Mouse (Mus musculus) CH12.LX (cell line): ENCODE results near the gene Kirrel2. TPM values are rescaled to one million over a fixed set of nuclear protein-coding genes. Genes with fewer than 3 reads are reported as not detected.

Source experiments
- DNase-seq: peaks from one replicate; pipeline ENCODE4 v3.0.0-alpha.2; 2013; ENCODE audit errors: extremely low read depth
- H3K27ac ChIP-seq: 2 replicates; pipeline ENCODE4 v1.5.1; 2012; ENCODE audit warnings: low read depth, mild to moderate bottlenecking, control low read depth, moderate library complexity; ENCODE audit not compliant: insufficient read depth
- H3K27me3 ChIP-seq: replicated peaks from 2 replicates; pipeline ENCODE3; 2012; ENCODE audit warnings: inconsistent platforms
- H3K36me3 ChIP-seq, 2 experiments: replicated peaks in 1 of 2; 2 replicates each; pipeline versions ENCODE3 to v1.6.1; 2012; ENCODE audit warnings: inconsistent platforms in 1 of 2, low read length in 1 of 2, mild to moderate bottlenecking in 1 of 2, mixed read lengths in 1 of 2, moderate library complexity in 1 of 2; ENCODE audit not compliant: control insufficient read depth in 1 of 2, insufficient read depth in 1 of 2
- H3K4me1 ChIP-seq, 2 experiments: 2 replicates each; pipeline ENCODE4 v1.6.1; 2012; ENCODE audit warnings: inconsistent platforms in 1 of 2, moderate library complexity in 1 of 2; ENCODE audit not compliant: insufficient read depth in 2 of 2, control insufficient read depth in 1 of 2
- H3K4me2 ChIP-seq: 2 replicates; pipeline ENCODE4 v1.6.1; 2012; ENCODE audit warnings: low read depth, mild to moderate bottlenecking, control low read depth; ENCODE audit not compliant: poor library complexity, insufficient read depth, severe bottlenecking
- H3K4me3 ChIP-seq, 3 experiments: fragments of 150-350 bp in 1 of 3; sonication (generic) in 1 of 3; replicated peaks in 1 of 3; 2 replicates each; pipeline versions ENCODE3 to v1.5.1; 2011 to 2012; ENCODE audit warnings: low read depth in 2 of 3, low read length in 2 of 3, mild to moderate bottlenecking in 2 of 3, moderate library complexity in 2 of 3, control low read depth in 1 of 3, improper control_type of control experiment in 1 of 3, inconsistent platforms in 1 of 3, mixed read lengths in 1 of 3; ENCODE audit not compliant: poor library complexity in 1 of 3
- H3K79me2 ChIP-seq: replicated peaks from 2 replicates; pipeline ENCODE4 v1.6.1; 2012; ENCODE audit warnings: mild to moderate bottlenecking, moderate library complexity; ENCODE audit not compliant: control insufficient read depth, poor library complexity, insufficient read depth, severe bottlenecking; ENCODE audit errors: extremely low read depth
- H3K9ac ChIP-seq: 2 replicates; pipeline ENCODE4 v1.6.1; 2012; ENCODE audit warnings: low read depth, mild to moderate bottlenecking, control low read depth, moderate library complexity; ENCODE audit not compliant: insufficient read depth
- H3K9me3 ChIP-seq: replicated peaks from 2 replicates; pipeline ENCODE3; 2012; ENCODE audit warnings: low read length, inconsistent platforms, mixed read lengths
- CHD1 ChIP-seq: IDR thresholded peaks from 2 replicates; pipeline ENCODE4 v1.6.1; 2012; ENCODE audit warnings: low read depth, low read length, improper control_type of control experiment, inconsistent platforms
- CTCF ChIP-seq, 2 experiments: IDR thresholded peaks in 1 of 2; conservative IDR thresholded peaks in 1 of 2; 2 replicates each; pipeline ENCODE4 v1.5.1; 2011 to 2012; ENCODE audit warnings: low read depth in 2 of 2, low read length in 2 of 2, improper control_type of control experiment in 1 of 2, inconsistent platforms in 1 of 2, mild to moderate bottlenecking in 1 of 2, moderate library complexity in 1 of 2
- E2F4 ChIP-seq: IDR thresholded peaks from 2 replicates; pipeline ENCODE4 v1.6.1; 2011; ENCODE audit warnings: low read depth, low read length, improper control_type of control experiment; ENCODE audit not compliant: insufficient replicate concordance
- ETS1 ChIP-seq: conservative IDR thresholded peaks from 2 replicates; pipeline ENCODE4 v1.6.1; 2012; ENCODE audit warnings: low read depth, mild to moderate bottlenecking, inconsistent platforms, low read length, improper control_type of control experiment, moderate library complexity
- JUN ChIP-seq: IDR thresholded peaks from 2 replicates; pipeline ENCODE4 v1.6.1; 2011; ENCODE audit warnings: low read depth, mild to moderate bottlenecking, low read length, improper control_type of control experiment, moderate library complexity; ENCODE audit not compliant: insufficient read depth
- JUND ChIP-seq: conservative IDR thresholded peaks from 2 replicates; pipeline ENCODE4 v1.6.1; 2011; ENCODE audit warnings: low read depth, low read length, improper control_type of control experiment
- KAT2A ChIP-seq: IDR thresholded peaks from 2 replicates; pipeline ENCODE4 v1.6.1; 2012; ENCODE audit warnings: low read length, improper control_type of control experiment, inconsistent platforms; ENCODE audit not compliant: insufficient replicate concordance
- MAFK ChIP-seq: IDR thresholded peaks from 2 replicates; pipeline ENCODE4 v1.6.1; 2011; ENCODE audit warnings: low read length, improper control_type of control experiment; ENCODE audit not compliant: insufficient replicate concordance
- MAX ChIP-seq: IDR thresholded peaks from 2 replicates; pipeline ENCODE4 v1.6.1; 2011; ENCODE audit warnings: low read length, improper control_type of control experiment
- MAZ ChIP-seq: IDR thresholded peaks from 2 replicates; pipeline ENCODE4 v1.6.1; 2012; ENCODE audit warnings: low read depth, mild to moderate bottlenecking, inconsistent platforms, low read length, improper control_type of control experiment, moderate library complexity
- MEF2A ChIP-seq: IDR thresholded peaks from 2 replicates; pipeline ENCODE4 v1.6.1; 2014; ENCODE audit warnings: low read depth, mild to moderate bottlenecking, inconsistent platforms, low read length, improper control_type of control experiment, borderline replicate concordance
- MYC ChIP-seq: IDR thresholded peaks from 2 replicates; pipeline ENCODE4 v1.6.1; 2011; ENCODE audit warnings: low read depth, mild to moderate bottlenecking, improper control_type of control experiment, low read length
- NELFE ChIP-seq: IDR thresholded peaks from 2 replicates; pipeline ENCODE4 v1.6.1; 2011; ENCODE audit warnings: low read depth, low read length, improper control_type of control experiment
- NRF1 ChIP-seq: IDR thresholded peaks from 2 replicates; pipeline ENCODE4 v1.6.1; 2014; ENCODE audit warnings: low read depth, mild to moderate bottlenecking, inconsistent platforms, low read length, improper control_type of control experiment, moderate library complexity
- PAX5 ChIP-seq: IDR thresholded peaks from 2 replicates; pipeline ENCODE4 v1.6.1; 2012; ENCODE audit warnings: low read length, inconsistent platforms, mixed read lengths
- POLR2AphosphoS2 ChIP-seq: IDR thresholded peaks from 2 replicates; pipeline ENCODE4 v1.6.1; 2011; ENCODE audit warnings: low read depth, low read length, improper control_type of control experiment
- SIN3A ChIP-seq: IDR thresholded peaks from 2 replicates; pipeline ENCODE4 v1.6.1; 2012; ENCODE audit warnings: low read length, improper control_type of control experiment, inconsistent platforms
- TBP ChIP-seq: conservative IDR thresholded peaks from 2 replicates; pipeline ENCODE4 v1.6.1; 2011; ENCODE audit warnings: low read depth, low read length, improper control_type of control experiment
- UBTF ChIP-seq: IDR thresholded peaks from 2 replicates; pipeline ENCODE4 v1.6.1; 2012; ENCODE audit warnings: low read depth, mild to moderate bottlenecking, inconsistent platforms, low read length, improper control_type of control experiment, moderate library complexity
- USF1 ChIP-seq: IDR thresholded peaks from 2 replicates; pipeline ENCODE4 v1.6.1; 2014; ENCODE audit warnings: low read depth, mild to moderate bottlenecking, inconsistent platforms, low read length, improper control_type of control experiment
- ZKSCAN1 ChIP-seq: IDR thresholded peaks from 2 replicates; pipeline ENCODE4 v1.6.1; 2012; ENCODE audit warnings: low read depth, inconsistent platforms, low read length, improper control_type of control experiment, borderline replicate concordance
- ZMIZ1 ChIP-seq: IDR thresholded peaks from 2 replicates; pipeline ENCODE4 v1.6.1; 2012; ENCODE audit warnings: low read depth, mild to moderate bottlenecking, inconsistent platforms, low read length, improper control_type of control experiment
- dilution Hi-C: fragments of 300-500 bp; cut with MboI; formaldehyde crosslinking; loops from 2 replicates; pipeline ENCODE4 v1.14.3; 2020; ENCODE audit warnings: low sequenced_read_pairs; ENCODE audit not compliant: extremely low pct_unique_long_range_greater_than_20kb, extremely low pct_ligation_motif_present
- in situ Hi-C: fragments of 300-500 bp; cut with MboI; formaldehyde crosslinking; loops from 3 replicates; pipeline ENCODE4 v1.14.3; 2019; ENCODE audit warnings: low sequenced_read_pairs, low pct_ligation_motif_present, low pct_unique_long_range_greater_than_20kb, mixed read lengths
- polyA plus RNA-seq: library from polyadenylated mRNA; unstranded; fragments of >175 nt; gene quantifications from 2 replicates; pipeline ENCODE4 v1.2.1, GENCODE M21; 2012; ENCODE audit warnings: low read depth; ENCODE audit not compliant: insufficient read length
- total RNA-seq, 2 experiments: library from RNA; depleted of rRNA; stranded (reverse); fragments of 300-350 nt in 1 of 2; fragments of >200 nt in 1 of 2; gene quantifications; 2 replicates each; pipeline ENCODE4 v1.2.3; 2012 to 2014

The Kirrel2 gene
- total and polyA plus RNA-seq, 3 experiments, result not detected

DNA sequence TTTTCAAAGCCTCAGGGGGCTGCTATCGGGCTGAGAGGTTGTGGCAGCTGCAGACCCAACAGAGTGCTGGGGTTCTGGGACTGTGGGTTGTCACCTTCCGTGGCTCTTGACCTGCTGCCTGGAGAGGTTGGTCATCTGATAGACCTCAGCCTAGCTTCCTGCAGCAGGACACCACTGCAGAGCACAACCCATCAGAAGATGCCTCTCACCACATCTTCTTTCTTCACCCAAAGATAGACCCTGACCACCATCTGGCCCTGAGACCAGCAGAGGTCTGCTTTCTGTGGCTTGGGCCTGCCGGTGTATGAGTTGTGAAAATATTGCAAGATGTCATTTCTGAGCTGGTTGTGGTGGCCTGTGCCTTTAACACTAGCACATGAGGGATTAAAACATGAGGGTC is 46.5 kb downstream of the Kirrel2 start:
- H3K36me3 ChIP-seq, result no peaks in the 10 kb centered on the region
- in situ Hi-C loops (no loop called here), dilution Hi-C loops (no loop called here)
- TF ChIP-seq MYC, result no peak
- H3K27me3 ChIP-seq, result no peaks in the 10 kb centered on the region
- no peak overlapping the region for H3K4me2 ChIP-seq
- no peak overlapping the region for H3K9ac ChIP-seq
- no peak overlapping the region for H3K27ac ChIP-seq
- H3K4me1 ChIP-seq, result peaks cover 17 to 55% of the 10 kb centered on the region in 2 experiments
- H3K4me3 ChIP-seq, result no peak overlapping the region
- no peak for DNase-seq
- peaks cover 4% of the 10 kb centered on the region for H3K9me3 ChIP-seq
- no peaks in the 10 kb centered on the region for H3K79me2 ChIP-seq

DNA sequence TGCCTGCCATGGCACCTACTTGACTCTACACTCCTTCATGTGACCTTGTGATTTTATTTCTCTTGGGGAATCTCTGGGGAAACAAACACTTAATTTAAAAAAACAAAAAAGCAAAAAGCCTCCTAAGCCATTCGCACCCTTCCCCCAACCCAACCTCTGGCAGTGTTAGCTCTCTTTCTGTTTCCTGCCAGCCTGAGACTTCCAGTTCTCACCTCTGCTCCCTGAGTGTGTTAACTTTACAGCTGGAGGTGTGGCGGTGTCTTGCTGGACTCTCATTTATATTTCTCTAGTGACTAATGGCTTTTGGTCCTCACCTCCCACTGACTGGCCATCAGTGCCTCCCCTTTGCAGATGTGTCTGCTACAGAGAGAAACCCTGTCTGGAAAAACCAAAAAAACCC is 47.7 kb downstream of the Kirrel2 start:
- H3K9me3 ChIP-seq, result peaks cover 2% of the 10 kb centered on the region
- DNase-seq, result no peak
- H3K27me3 ChIP-seq, result no peaks in the 10 kb centered on the region
- peaks cover 17 to 50% of the 10 kb centered on the region in 2 experiments for H3K4me1 ChIP-seq
- dilution Hi-C loops (no loop called here), in situ Hi-C loops (no loop called here)
- H3K4me3 ChIP-seq, result no peak overlapping the region
- H3K9ac ChIP-seq, result no peak overlapping the region
- no peaks in the 10 kb centered on the region for H3K79me2 ChIP-seq
- H3K4me2 ChIP-seq, result no peak overlapping the region
- H3K36me3 ChIP-seq, result no peaks in the 10 kb centered on the region
- no peak overlapping the region for H3K27ac ChIP-seq
- TF ChIP-seq E2F4 (no peak), KAT2A (no peak), ZMIZ1 (no peak), CTCF (conservative IDR thresholded peaks at IDR 0.05 in 1 of 2, IDR thresholded peaks at IDR 0.05 in 1 of 2; ENCODE audit: low read depth in 2 of 2, low read length in 2 of 2) (no peak), TBP (no peak), MAX (no peak), ETS1 (no peak), NRF1 (no peak), JUND (no peak), SIN3A (no peak)

DNA sequence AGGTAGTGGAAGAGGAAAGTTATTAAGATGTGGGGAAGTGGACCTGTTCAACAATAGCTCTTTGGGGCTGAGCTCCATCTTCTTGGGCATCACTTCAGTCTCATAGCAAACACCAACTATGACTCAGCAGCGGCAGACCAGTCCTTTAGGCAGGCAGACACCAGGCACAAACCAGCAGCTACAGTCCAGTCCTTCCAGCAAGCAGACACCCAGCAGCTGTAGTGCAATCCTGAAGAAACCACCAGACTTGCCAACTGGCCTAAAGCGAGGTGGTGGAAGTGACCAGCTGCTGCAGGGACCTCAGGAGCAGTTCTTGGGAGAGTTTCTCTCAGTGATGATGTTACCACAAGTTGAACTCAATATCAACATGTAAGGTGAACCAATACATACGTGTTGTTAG is 48.9 kb downstream of the Kirrel2 start:
- H3K4me3 ChIP-seq, result no peak overlapping the region
- H3K9ac ChIP-seq, result no peak overlapping the region
- dilution Hi-C loops, result no loop called here
- H3K36me3 ChIP-seq, result no peaks in the 10 kb centered on the region
- no peaks in the 10 kb centered on the region for H3K27me3 ChIP-seq
- H3K4me2 ChIP-seq, result no peak overlapping the region
- no peaks in the 10 kb centered on the region for H3K79me2 ChIP-seq
- TF ChIP-seq JUN (no peak), E2F4 (no peak), USF1 (no peak), SIN3A (no peak), MYC (no peak), POLR2AphosphoS2 (no peak), TBP (no peak), MEF2A (no peak), ETS1 (no peak), JUND (no peak), MAZ (no peak), MAFK (no peak), UBTF (no peak), ZMIZ1 (no peak), PAX5 (no peak), ZKSCAN1 (no peak), CTCF (conservative IDR thresholded peaks at IDR 0.05 in 1 of 2, IDR thresholded peaks at IDR 0.05 in 1 of 2; ENCODE audit: low read depth in 2 of 2, low read length in 2 of 2) (no peak), NELFE (no peak), CHD1 (no peak)
- TF ChIP-seq, all 38 proteins: peak for 0
- Histone ChIP-seq H3K4me1 (peaks cover 17 to 44% of the 10 kb centered on the region in 2 experiments), H3K9me3 (peaks cover 2% of the 10 kb centered on the region), H3K27ac (no peak overlapping the region)
- in situ Hi-C loops, result no loop called here
- DNase-seq, result no peak
